Mouse (Mus musculus) c-Kit-positive CD71-negative TER-119-negative erythroid progenitor cells, embryonic 14.5 days (primary cell): ENCODE data around the gene Slc9a9.

Experiments
- DNase-seq: peaks from one replicate; pipeline ENCODE4 v3.0.0-alpha.2; 2013; ENCODE audit warnings: low read depth

Slc9a9 gene

GRCm38 (mm10) chr9:94732599-94733287 lies 63.0 kb downstream of the Slc9a9 start:
- DNase-seq = no peak

- no peak for DNase-seq
These were observed 64.6 kb downstream of the Slc9a9 start for GRCm38 (mm10) chr9:94734320-94734719.

GRCm38 (mm10) chr9:94737226-94737625 lies 67.5 kb downstream of the Slc9a9 start:
- no peak for DNase-seq

GRCm38 (mm10) chr9:94738555-94739427 lies 69.1 kb downstream of the Slc9a9 start:
- peak; percentile 65 for DNase-seq

- no peak for DNase-seq
These were observed 71.1 kb downstream of the Slc9a9 start for GRCm38 (mm10) chr9:94740841-94741240.

- no peak for DNase-seq
These were observed 73.6 kb downstream of the Slc9a9 start for GRCm38 (mm10) chr9:94743291-94743690.

- no peak for DNase-seq
These were observed 78.8 kb downstream of the Slc9a9 start for GRCm38 (mm10) chr9:94748503-94748902.

- no peak for DNase-seq
These were observed 80.5 kb downstream of the Slc9a9 start for GRCm38 (mm10) chr9:94750187-94750586.

GRCm38 (mm10) chr9:94750935-94751637 lies 81.4 kb downstream of the Slc9a9 start:
- DNase-seq = no peak

- DNase-seq = no peak
These were observed 81.9 kb downstream of the Slc9a9 start for GRCm38 (mm10) chr9:94751638-94752021.

- DNase-seq = no peak
These were observed 82.4 kb downstream of the Slc9a9 start for GRCm38 (mm10) chr9:94752121-94752520.

GRCm38 (mm10) chr9:94759904-94760303 lies 90.2 kb downstream of the Slc9a9 start:
- DNase-seq = no peak

GRCm38 (mm10) chr9:94768114-94768513 lies 98.4 kb downstream of the Slc9a9 start:
- DNase-seq = no peak

GRCm38 (mm10) chr9:94768524-94768923 lies 98.8 kb downstream of the Slc9a9 start:
- no peak for DNase-seq

GRCm38 (mm10) chr9:94773357-94773756 lies 103.6 kb downstream of the Slc9a9 start:
- DNase-seq = no peak

GRCm38 (mm10) chr9:94788261-94788660 lies 118.6 kb downstream of the Slc9a9 start:
- no peak for DNase-seq

- no peak for DNase-seq
These were observed 121.3 kb downstream of the Slc9a9 start for GRCm38 (mm10) chr9:94790966-94791365.

GRCm38 (mm10) chr9:94803073-94803472 lies 133.4 kb downstream of the Slc9a9 start:
- no peak for DNase-seq

GRCm38 (mm10) chr9:94805506-94805905 lies 135.8 kb downstream of the Slc9a9 start:
- no peak for DNase-seq

GRCm38 (mm10) chr9:94815518-94815917 lies 145.8 kb downstream of the Slc9a9 start:
- no peak for DNase-seq

GRCm38 (mm10) chr9:94821268-94821667 lies 151.6 kb downstream of the Slc9a9 start:
- DNase-seq = no peak

GRCm38 (mm10) chr9:94833836-94834235 lies 164.1 kb downstream of the Slc9a9 start:
- DNase-seq = no peak

GRCm38 (mm10) chr9:94837384-94837783 lies 167.7 kb downstream of the Slc9a9 start:
- DNase-seq = no peak
